Mouse (Mus musculus) embryonic stem cell, embryonic (primary cell): ENCODE data around the gene Slc22a1.
"Not testable (repeated sequence)": the region's sequence is repeated elsewhere in the genome, so short reads cannot be mapped to it uniquely, and the experiment has no call there.

Experiments used
- CTCF ChIA-PET, 4 experiments: fragments of 300-600 bp in 2 of 4; fragments of 350-600 bp in 2 of 4; sonication (Branson Sonifier 250); formaldehyde crosslinking; loops; one replicate each; lab custom pipeline; 2022; ENCODE audit warnings: inconsistent platforms in 2 of 4; lab: Charles Lee
- POLR2A ChIA-PET, 4 experiments: fragments of 300-600 bp in 2 of 4; fragments of 350-600 bp in 2 of 4; sonication (Branson Sonifier 250); formaldehyde crosslinking; loops; one replicate each; lab custom pipeline; 2022; ENCODE audit warnings: antibody characterized with exemption in 4 of 4, inconsistent platforms in 1 of 4; lab: Charles Lee

The Slc22a1 gene

DNA sequence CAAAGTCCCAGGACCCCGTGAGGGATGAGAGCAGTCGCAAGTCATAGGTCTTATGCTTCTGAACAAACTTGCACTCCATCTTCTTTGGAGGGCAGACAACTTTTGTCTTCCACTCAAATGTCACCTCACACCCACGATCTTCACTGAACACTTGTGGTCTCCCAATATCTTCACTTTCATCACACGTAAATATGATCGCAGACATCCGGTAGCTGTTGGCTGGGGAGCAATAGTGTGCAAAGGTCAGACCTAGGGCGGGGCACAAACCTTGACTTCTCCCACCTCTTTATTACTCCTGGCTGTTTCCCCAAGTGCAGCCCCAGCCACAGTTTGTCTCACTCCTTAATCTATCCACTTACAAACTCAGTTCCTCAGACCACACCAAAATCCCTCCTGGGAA is 16.3 kb upstream of the Slc22a1 start:
- POLR2A ChIA-PET: interaction anchor here in 1 of 4 experiments (0.6 kb wide), 1 partner anchor 276 kb away, joined by 5 read pairs; no protein-coding TSS in a partner anchor
- CTCF ChIA-PET: no interaction called here

DNA sequence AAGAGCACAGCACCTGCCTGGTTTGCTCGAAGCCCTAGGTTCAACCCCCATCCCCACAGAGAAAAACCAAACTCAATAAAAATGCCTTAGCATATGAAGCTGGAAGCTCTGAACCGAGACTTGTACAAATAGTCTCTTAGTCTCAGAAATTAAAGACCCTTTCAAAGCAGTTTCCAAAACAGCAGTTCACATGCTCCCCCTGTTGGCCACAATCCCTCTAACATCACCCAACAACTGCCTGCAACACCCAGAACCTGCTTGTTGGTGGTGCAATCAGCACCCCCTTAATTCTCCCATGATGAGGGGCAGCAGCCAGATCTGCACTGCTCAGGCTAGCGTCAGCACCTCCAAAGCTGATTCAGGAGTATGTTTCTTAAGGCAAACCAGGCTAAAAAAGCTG is 13.9 kb upstream of the Slc22a1 start:
- POLR2A ChIA-PET: no interaction called here
- CTCF ChIA-PET: interaction anchor here in 2 of 4 experiments (0.6 to 1.8 kb wide), 3 partner anchors 29 to 179 kb away, joined by 3 to 5 read pairs (median 3); no protein-coding TSS in a partner anchor

DNA sequence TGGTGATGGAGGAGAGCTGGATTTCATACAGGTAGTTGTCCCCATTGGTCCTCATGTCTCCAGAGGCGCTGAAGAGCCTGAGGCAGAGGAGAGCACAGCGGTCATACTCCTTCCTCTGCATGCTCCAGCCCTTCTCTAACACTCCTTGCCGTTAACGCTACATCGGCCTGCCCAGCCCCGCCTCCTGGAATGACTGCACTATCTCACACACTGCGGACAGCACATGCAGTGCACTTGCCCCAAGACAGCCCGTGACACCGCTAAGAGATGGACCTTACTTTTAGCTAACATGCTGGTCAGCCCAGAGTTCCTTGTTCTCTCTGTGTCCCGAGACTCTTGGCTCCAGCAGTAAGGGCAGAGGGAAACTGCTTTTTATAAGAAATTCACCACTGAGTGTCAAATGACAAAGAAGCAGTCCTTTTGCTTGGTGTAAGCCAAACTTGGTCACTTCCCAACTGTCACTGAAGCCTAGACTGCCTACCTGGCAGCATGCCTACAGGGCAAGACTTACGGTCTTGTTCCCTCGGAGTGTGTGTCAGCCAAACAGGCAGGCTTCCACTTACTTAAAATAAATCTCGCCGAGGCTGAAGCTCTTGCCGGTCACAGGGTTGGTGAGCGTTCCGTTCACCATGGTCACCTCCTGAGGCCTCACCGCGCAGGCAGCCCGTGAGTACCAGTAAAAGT is 12.9 kb upstream of the Slc22a1 start:
- ChIA-PET CTCF (interaction anchor here in 3 of 4 experiments (0.6 to 1.0 kb wide), 3 partner anchors 127 to 180 kb away, joined by 3 read pairs; no protein-coding TSS in a partner anchor), POLR2A (interaction anchor here in 2 of 4 experiments (0.5 to 0.8 kb wide), 3 partner anchors 28 to 50 kb away, joined by 3 to 5 read pairs (median 5); no protein-coding TSS in a partner anchor)

DNA sequence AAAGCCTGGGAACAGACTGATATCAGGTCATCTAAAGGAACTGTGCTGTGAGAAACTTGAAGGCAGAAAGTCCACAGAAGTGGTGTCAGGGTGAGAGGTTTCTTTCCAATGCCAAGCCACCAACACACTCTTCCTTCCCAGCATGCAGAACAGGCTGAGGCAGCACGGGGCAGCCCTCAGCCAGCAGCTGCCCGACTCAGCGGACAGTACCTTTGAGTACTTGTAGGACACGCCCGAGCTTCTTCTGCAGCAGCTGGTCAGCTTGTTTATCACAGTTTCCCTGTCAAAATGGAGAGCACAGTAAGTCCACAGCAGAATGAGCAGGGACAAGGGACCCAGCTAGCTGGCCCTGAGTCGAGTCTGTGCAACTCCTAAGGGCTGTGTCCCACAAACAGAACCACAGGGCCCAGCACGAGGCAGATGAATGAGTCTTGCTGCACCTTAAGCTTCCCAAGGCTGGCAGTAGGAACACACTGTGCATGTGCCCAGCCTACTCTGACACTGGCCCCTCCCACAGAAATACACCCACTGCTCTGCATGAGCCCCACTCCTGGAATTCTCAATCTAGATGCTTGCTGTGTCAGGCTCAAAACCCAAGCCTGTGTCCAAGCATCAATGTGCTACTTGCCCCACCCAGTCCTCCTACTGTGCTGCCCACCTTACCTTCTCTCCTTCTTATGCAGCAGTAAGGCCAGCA is 9.4 kb upstream of the Slc22a1 start:
- POLR2A ChIA-PET: interaction anchor here in 1 of 4 experiments (0.9 to 1.1 kb wide), 2 partner anchors 10 to 13 kb away, joined by 3 read pairs; no protein-coding TSS in a partner anchor
- CTCF ChIA-PET: interaction anchor here in 1 of 4 experiments (0.7 kb wide), 1 partner anchor 183 kb away, joined by 5 read pairs; no protein-coding TSS in a partner anchor

DNA sequence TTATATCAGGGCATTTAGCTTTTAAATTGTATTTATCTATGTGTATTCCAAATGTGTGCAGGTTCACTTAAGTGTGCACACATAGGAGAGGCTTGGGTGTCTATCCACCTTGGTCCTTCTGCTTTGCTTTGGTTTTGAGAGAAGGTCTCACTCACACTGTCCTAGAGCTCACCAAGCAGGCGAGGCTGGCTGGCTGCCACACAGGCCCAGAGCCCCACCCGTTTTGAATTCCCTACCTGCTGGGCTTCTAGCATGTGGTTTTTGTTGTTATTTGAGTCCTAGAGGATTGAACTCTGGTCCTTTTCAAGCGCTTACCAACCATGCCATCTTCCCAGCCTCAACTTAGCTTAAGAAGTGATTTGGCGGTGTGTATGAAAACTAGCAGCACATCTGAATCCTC is 8.8 kb upstream of the Slc22a1 start:
- CTCF ChIA-PET: no interaction called here
- POLR2A ChIA-PET: no interaction called here

DNA sequence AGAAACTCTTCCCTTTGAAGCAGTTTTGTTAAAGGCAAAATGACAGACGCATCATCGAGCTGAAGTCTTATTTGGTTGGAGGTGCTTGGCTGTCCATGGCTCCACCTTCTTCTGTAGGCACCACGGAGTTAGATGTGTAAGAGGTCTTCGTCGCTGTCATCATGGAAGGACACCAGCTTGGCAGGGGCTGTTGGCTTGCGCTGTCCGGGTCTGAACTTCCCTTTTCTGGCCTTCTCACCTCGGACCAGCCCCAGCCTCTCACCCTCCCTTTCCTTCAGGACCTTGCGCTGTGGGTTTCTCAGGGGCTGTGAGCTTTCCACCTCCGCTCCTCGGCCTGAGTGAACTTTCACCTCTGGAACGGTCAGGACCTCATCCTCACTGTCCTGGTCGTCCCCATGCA is 8.0 kb upstream of the Slc22a1 start:
- CTCF ChIA-PET: interaction anchor here in 2 of 4 experiments (0.6 to 1.4 kb wide), 2 partner anchors 42 to 149 kb away, joined by 3 read pairs; no protein-coding TSS in a partner anchor
- POLR2A ChIA-PET: interaction anchor here in 1 of 4 experiments (0.5 kb wide), 1 partner anchor 72 kb away, joined by 3 read pairs; no protein-coding TSS in a partner anchor

GRCm38 (mm10) chr17:12678261-12678660 is 2.6 kb upstream of the Slc22a1 start:
- POLR2A ChIA-PET: interaction anchor here in 1 of 4 experiments (0.5 kb wide), 1 partner anchor 1279 kb away, joined by 3 read pairs; no protein-coding TSS in a partner anchor
- CTCF ChIA-PET: interaction anchor here in 1 of 4 experiments (1.0 kb wide), 1 partner anchor 18 kb away, joined by 3 read pairs; no protein-coding TSS in a partner anchor

DNA sequence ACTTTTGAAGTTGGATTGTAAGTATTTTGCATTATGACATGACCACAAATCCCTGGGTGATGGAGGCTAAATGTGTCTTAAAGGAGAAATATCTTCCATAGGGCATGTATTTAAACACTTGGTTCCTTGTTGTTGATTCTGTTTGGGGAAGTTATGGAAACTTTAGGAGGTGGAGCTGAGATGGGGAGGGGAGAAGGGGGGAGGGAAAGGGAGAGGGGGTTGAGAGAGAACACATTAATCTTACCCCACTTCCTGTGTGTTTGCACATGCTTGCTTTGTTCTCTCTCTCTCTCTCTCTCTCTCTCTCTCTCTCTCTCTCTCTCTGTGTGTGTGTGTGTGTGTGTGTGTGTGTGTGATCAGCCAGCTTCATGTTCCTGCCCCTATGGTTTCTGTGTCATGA is 1.5 kb upstream of the Slc22a1 start:
- ChIA-PET POLR2A (interaction anchor here in 2 of 4 experiments (0.6 to 1.0 kb wide), 3 partner anchors 21 to 678 kb away, joined by 3 to 4 read pairs (median 3); no protein-coding TSS in a partner anchor), CTCF (no interaction called here)

- CTCF ChIA-PET: not testable (repeated sequence)
- POLR2A ChIA-PET: interaction anchor here in 1 of 4 experiments (0.6 kb wide), 1 partner anchor 884 kb away, joined by 3 read pairs; no protein-coding TSS in a partner anchor
Observed at GRCm38 (mm10) chr17:12674980-12675379, 649 bp downstream of the Slc22a1 start.

DNA sequence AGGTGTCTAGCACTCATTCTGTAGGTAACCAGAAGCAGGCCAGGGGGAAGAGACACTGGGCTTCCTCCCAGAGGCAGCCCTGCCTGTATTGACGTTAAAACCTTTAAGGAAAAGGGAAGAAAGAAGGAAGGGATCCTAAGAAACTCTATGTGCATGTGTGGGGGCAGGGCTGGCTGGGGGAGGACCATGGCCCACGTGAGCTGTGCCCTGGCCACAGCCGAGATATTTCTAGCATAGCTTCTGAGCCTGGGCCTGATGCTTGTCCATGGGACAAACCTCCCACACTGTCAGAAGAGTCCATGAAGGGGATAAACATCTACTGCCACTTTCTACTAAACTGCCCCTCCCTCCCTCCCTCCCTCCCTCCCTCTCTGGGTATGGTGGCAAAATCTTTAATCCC is 1.8 kb downstream of the Slc22a1 start:
- ChIA-PET POLR2A (no interaction called here), CTCF (no interaction called here)

DNA sequence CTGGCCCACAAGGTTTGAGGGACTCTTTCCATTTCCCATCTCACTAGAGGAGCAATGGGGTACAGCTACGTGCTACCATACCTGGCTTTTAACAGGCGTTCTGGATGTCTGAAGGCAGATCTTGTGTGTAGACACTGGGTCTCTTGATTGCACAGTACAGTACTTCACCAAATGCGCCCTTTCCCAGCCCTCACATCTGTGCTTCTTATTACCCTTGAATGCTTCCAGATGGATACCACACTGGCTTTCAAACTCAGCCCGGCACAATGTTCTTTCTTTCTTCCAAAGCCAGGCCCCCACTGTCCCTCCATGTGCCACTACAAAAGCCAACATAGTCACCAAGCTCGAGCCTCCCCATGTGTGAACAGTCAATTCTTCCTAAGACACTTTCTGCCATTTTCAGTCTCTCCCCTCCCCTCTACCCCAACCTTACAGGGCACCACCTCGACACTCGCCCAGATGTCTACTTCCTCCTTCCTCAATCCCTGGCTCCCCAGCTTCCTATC is 3.3 kb downstream of the Slc22a1 start:
- POLR2A ChIA-PET: no interaction called here
- CTCF ChIA-PET: no interaction called here

- POLR2A ChIA-PET: no interaction called here
Observed at GRCm38 (mm10) chr17:12671029-12671605, 4.5 kb downstream of the Slc22a1 start.

GRCm38 (mm10) chr17:12669363-12669679 is 6.3 kb downstream of the Slc22a1 start:
- POLR2A ChIA-PET: no interaction called here
- CTCF ChIA-PET: interaction anchor here in 2 of 4 experiments (1.0 to 2.5 kb wide), 2 partner anchors 9 kb away, joined by 3 to 7 read pairs; no protein-coding TSS in a partner anchor

More at GRCm38 (mm10) chr17:12671029-12671605, 4.5 kb downstream of the Slc22a1 start:
- CTCF ChIA-PET: interaction anchor here in 3 of 4 experiments (0.6 to 2.5 kb wide), 3 partner anchors 11 to 852 kb away, joined by 3 to 7 read pairs (median 3); no protein-coding TSS in a partner anchor

GRCm38 (mm10) chr17:12668478-12669362 is 6.9 kb downstream of the Slc22a1 start:
- CTCF ChIA-PET: interaction anchor here in 2 of 4 experiments (1.0 to 2.5 kb wide), 2 partner anchors 8 kb away, joined by 3 to 7 read pairs; no protein-coding TSS in a partner anchor

GRCm38 (mm10) chr17:12664156-12664555 is 11.5 kb downstream of the Slc22a1 start:
- ChIA-PET CTCF (no interaction called here), POLR2A (no interaction called here)

More at GRCm38 (mm10) chr17:12668478-12669362, 6.9 kb downstream of the Slc22a1 start:
- POLR2A ChIA-PET: no interaction called here

GRCm38 (mm10) chr17:12660572-12661260 is 14.9 kb downstream of the Slc22a1 start:
- ChIA-PET POLR2A (interaction anchor here in 2 of 4 experiments (0.6 to 0.9 kb wide), 3 partner anchors 28 to 1214 kb away, joined by 3 read pairs; no protein-coding TSS in a partner anchor), CTCF (interaction anchor here (0.6 to 2.7 kb wide), 18 partner anchors 8 to 624 kb away, joined by 3 to 14 read pairs (median 3); no protein-coding TSS in a partner anchor)

- ChIA-PET POLR2A (no interaction called here), CTCF (interaction anchor here in 2 of 4 experiments (1.2 to 2.7 kb wide), 4 partner anchors 11 to 205 kb away, joined by 3 to 13 read pairs (median 6); no protein-coding TSS in a partner anchor)
Observed at GRCm38 (mm10) chr17:12659233-12659632, 16.4 kb downstream of the Slc22a1 start.
